Mouse (Mus musculus): ENCODE data around the gene Grcc10.

DNA sequence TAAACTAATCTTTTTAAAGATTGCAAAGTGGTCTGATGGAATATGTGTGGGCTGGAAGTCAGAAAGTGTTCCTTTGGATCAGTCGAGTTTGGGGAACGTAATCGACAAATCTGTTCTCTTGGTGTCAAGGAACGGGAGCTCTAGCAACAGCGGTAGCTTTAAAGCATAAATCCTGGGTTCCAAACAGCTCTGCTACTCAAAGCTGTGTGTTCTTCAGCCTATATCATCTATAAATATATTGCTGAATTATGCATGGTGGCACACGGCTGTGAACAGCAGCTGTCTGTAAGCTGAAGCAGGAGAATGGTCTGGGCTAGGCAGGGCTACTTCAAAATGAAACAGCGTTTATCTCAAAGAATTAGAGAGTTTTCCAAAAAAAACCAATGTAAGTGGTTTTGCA lies 39.7 kb upstream of the Grcc10 start:
- TF ChIP-seq CTCF (IDR thresholded peaks at IDR 0.05; ENCODE audit: low read depth, low read length) (no peak), POLR2A (IDR thresholded peaks at IDR 0.05; ENCODE audit: extremely low read depth, insufficient read depth, low read length) (no peak)
